Mouse (Mus musculus): ENCODE results near the gene Bach2.

Gene Bach2

DNA sequence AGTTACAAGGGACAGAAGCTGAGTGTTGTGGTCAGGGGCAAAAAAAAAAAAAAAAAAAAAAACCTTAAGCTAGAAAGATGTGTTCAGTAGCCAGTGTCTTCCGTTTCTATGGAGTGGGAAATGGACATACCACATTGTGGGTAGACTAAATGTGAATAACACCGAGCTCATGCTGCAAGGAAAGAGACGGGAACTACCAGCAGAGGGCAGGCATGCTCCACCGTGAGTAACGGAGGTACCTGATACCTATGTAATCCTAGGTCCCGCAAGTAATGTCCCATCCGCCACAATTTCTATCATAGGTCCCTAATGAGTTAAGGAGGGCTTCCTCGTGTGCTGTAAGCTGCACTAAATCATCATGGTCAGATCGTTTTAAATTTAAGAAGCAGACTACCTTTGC, 348.0 kb downstream of the Bach2 start:
- in situ Hi-C loops (cut with MboI, MseI), result no loop called here

DNA sequence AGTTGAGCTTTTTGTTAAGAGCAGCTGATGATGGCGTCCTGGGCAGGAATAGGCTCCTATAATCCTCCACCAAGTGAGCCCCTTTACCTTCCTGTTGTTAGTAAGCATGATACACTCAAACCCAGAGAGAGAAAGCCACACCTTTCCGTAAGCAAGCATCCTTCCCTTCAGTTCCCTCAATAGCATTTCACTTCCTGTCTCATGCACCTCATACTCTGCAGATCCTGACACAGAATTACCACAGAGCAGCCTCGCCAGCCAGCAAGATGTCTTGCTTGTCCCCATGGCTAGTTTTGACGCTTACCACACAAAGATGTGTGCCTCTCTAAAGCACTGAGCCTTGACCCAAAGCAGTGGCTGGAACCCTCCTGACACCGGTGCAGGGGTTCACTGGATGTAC, 348.9 kb downstream of the Bach2 start:
- in situ Hi-C loops (cut with MboI, MseI), result no loop called here

- in situ Hi-C loops (cut with MboI, MseI), result no loop called here
Measured at GRCm38 (mm10) chr4:32588237-32588636, 349.6 kb downstream of the Bach2 start.

DNA sequence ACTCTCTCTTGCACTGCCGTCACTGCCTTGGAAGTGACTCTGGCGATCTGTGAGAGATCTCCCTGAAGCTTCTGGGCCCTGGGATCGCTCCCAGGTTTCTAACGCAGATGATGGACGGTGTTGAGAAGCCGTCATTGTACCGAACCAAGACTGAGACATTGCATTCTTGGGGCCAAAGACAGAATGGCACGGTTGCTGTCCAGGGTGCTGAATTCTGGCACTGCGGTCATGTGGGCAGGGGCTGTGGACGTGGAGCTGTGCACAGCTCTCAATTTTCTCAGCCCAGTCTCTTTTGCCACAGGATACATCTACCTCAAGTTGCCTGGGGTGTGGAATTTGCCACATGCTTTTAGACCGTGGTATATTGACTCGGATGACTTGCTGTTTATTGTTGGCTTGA, 362.5 kb downstream of the Bach2 start:
- in situ Hi-C loops (cut with MboI, MseI), result no loop called here

DNA sequence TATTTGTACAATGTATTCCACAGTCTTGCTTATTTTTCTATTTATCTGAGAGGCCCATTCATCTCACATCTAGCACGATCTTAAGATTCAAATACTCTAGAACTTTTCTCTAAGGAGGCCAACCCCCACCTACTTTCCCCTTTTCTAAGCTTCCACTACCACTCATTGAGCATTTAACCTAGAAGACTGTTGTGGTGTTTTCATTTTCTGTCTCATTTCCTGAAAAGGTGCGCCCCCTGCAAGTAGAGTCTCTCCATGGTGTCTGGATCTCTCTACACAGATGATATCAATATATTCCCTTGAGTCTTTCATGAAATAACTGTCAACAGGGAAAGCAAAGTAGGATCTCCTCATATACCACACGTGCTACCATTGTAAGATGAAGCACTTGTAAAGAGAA, 364.1 kb downstream of the Bach2 start, which contains the start of gene Gja10:
Gja10 (minus strand) TSS at position 101 of the 400 bp plus-strand sequence.
- in situ Hi-C loops (cut with MboI, MseI), result no loop called here

GRCm38 (mm10) chr4:32615034-32615881, 376.7 kb downstream of the Bach2 start, which contains the start of gene Casp8ap2:
Gene Casp8ap2, plus strand, starts transcription at chr4:32615451.
- in situ Hi-C loops (cut with MboI, MseI), result no loop called here

DNA sequence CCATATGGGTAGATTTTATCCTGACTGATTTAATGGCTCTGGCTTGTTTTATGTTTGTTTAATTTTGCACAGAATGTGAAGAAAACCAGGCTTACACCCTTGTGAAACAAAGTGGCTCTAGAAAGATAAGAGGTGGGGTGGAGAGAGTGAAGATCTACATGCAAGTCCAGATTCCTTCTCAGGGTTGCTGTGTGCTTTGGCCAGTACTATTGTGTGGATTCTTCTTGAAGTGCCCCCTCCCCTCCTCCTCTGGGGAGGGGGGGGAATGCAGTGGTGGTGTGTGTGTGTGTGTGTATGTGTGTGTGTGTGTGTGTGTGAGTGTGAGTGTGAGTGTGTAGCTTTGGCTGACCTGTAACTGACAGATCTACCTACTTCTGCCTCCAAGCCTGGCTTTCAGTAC, 383.0 kb downstream of the Bach2 start:
- in situ Hi-C loops (cut with MboI, MseI), result no loop called here

Measured in regulatory T cell (primary cell).